Mouse (Mus musculus) hindbrain, embryonic 14.5 days (tissue): Measurements from ENCODE around the gene Celf1. TPM values are rescaled to one million over a fixed set of nuclear protein-coding genes. Genes with fewer than 3 reads are reported as not detected.
"Not testable (repeated sequence)": the region's sequence is repeated elsewhere in the genome, so short reads cannot be mapped to it uniquely, and the experiment has no call there.

ENCODE experiments used
- ATAC-seq: fragments of 200-750 bp; cut with Nextera tagmentation; 2 replicates; pipeline ENCODE4 v1.8.0; 2017; ENCODE audit warnings: moderate number of reproducible peaks, mild to moderate bottlenecking, moderate TSS enrichment, moderate library complexity; ENCODE audit not compliant: low FRiP score
- DNase-seq: peaks from one replicate; pipeline ENCODE4 v3.0.0-alpha.2; 2015; ENCODE audit warnings: low spot score
- H3K27ac ChIP-seq: fragments of 300-500 bp; sonication (generic); 2 replicates; pipeline ENCODE4 v1.5.1; 2014; ENCODE audit warnings: mild to moderate bottlenecking, moderate library complexity
- H3K27me3 ChIP-seq: fragments of 300-500 bp; sonication (generic); 2 replicates; pipeline ENCODE4 v1.6.1; 2014; ENCODE audit warnings: mild to moderate bottlenecking, low read length, mixed read lengths; ENCODE audit not compliant: control insufficient read depth, insufficient read depth
- H3K36me3 ChIP-seq: fragments of 300-500 bp; sonication (generic); replicated peaks from 2 replicates; pipeline ENCODE4 v1.6.1; 2014; ENCODE audit not compliant: control insufficient read depth, insufficient read depth
- H3K4me1 ChIP-seq: fragments of 300-500 bp; sonication (generic); replicated peaks from 2 replicates; pipeline ENCODE4 v1.6.1; 2014; ENCODE audit warnings: antibody characterized with exemption, low read length, mixed read lengths; ENCODE audit not compliant: control insufficient read depth, insufficient read depth
- H3K4me2 ChIP-seq: fragments of 300-500 bp; sonication (generic); replicated peaks from 2 replicates; pipeline ENCODE4 v1.6.1; 2014; ENCODE audit warnings: mild to moderate bottlenecking, moderate library complexity
- H3K4me3 ChIP-seq: fragments of 300-500 bp; sonication (generic); replicated peaks from 2 replicates; pipeline ENCODE4 v1.5.1; 2014; ENCODE audit warnings: mild to moderate bottlenecking, low read length
- H3K9ac ChIP-seq: fragments of 300-500 bp; sonication (generic); 2 replicates; pipeline ENCODE4 v1.6.1; 2014
- H3K9me3 ChIP-seq: fragments of 300-500 bp; sonication (generic); 2 replicates; pipeline ENCODE4 v1.6.1; 2016; ENCODE audit warnings: low read length; ENCODE audit not compliant: control insufficient read depth
- WGBS: fragments of 180-500 bp; shearing (Covaris S2); extraction: QIAGEN DNeasy Blood & Tissue Kit; methylation state at CpG from one replicate; pipeline ENCODE4 v1.1.7; 2014; 5-methylcytosine and 5-hydroxymethylcytosine counted together
- polyA plus RNA-seq: library from polyadenylated mRNA; unstranded; fragments of >200 nt; fragmentation: Nextera tagmentation; extraction: Ambion mirVana; gene quantifications from 2 replicates; pipeline ENCODE4 v1.2.1, GENCODE M21; 2014

The Celf1 gene
- polyA plus RNA-seq, 1 experiment from 2014 or later = 75.2 TPM

DNA sequence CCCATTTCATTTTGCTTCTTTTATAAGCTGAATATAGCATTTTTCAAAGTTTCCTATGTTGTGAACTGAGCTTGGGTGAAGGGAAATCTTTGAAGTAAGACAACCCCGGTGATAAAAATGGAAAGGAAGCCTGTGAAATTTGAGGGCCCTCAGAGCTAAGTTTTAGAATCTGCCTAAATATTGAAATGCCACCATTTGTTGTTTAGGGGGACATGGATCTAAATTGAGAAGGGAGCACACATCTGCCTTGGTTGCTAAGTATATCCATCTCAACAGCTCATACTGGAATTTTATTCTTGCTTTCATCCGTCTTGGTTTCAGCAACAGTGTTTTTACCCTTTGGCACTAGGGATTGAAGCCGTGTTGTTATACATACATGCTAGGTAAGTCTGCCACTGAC is 45.9 kb downstream of the Celf1 start:
- Histone ChIP-seq H3K4me1 (no peaks in the 10 kb centered on the region), H3K4me2 (no peak overlapping the region), H3K9me3 (no peaks in the 10 kb centered on the region), H3K36me3 (no peaks in the 10 kb centered on the region), H3K4me3 (no peak overlapping the region), H3K9ac (no peak overlapping the region), H3K27ac (no peak overlapping the region), H3K27me3 (no peaks in the 10 kb centered on the region)
- DNase-seq (no peak), ATAC-seq (no peak)
- WGBS = 90% methylated on average over 3 of the region's 3 CpGs

DNA sequence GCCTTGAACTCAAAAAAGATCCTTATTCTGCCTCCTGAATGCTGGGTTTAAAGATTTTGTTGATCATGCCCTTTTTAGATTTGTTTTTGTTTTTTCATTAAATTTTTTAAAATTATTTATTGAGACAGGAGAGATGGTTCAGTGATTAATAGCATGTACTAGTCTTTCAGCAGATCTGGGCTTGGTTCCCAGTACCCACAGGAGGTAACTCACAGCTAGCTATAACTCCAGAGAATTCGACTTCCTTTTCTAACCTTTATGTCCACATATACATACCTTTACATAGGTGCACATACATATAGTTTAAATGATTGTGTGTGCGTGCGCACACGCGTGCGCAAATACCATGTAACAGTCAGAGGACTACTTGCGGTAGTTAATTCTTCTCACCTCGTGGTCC is 68.4 kb downstream of the Celf1 start:
- Histone ChIP-seq H3K4me3 (no peak overlapping the region), H3K36me3 (peaks cover 92% of the 10 kb centered on the region), H3K9me3 (no peaks in the 10 kb centered on the region), H3K27me3 (no peaks in the 10 kb centered on the region), H3K4me2 (no peak overlapping the region), H3K9ac (no peak overlapping the region), H3K4me1 (no peaks in the 10 kb centered on the region), H3K27ac (no peak overlapping the region)
- ATAC-seq (no peak), DNase-seq (no peak)
- 97% methylated on average over 8 of the region's 8 CpGs for WGBS

DNA sequence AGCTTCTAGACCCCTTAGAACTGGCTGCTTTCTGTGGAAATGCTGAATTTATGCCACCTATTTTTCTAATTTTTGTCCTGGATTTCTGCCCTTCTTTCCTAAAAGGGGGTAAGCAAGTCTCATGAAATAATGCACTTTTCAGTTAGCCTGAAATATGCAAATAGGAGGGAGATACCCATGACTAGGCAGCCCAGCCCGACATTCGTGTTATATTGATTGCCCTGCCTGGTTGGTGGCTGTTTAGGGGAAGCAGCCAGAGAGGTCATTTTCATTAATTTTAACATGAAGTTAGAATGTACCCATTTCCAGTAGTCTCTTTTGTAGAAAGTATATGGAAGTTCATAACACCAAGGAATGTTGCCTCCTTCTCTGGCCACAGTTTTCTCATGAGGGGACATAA is 73.7 kb downstream of the Celf1 start:
- Histone ChIP-seq H3K27me3 (no peaks in the 10 kb centered on the region), H3K27ac (no peak overlapping the region), H3K36me3 (peaks cover 86% of the 10 kb centered on the region), H3K9me3 (no peaks in the 10 kb centered on the region), H3K4me2 (no peak overlapping the region), H3K4me3 (no peak overlapping the region), H3K9ac (no peak overlapping the region), H3K4me1 (no peaks in the 10 kb centered on the region)
- 91% methylated on average over 2 of the region's 2 CpGs for WGBS
- ATAC-seq = no peak
- no peak for DNase-seq

DNA sequence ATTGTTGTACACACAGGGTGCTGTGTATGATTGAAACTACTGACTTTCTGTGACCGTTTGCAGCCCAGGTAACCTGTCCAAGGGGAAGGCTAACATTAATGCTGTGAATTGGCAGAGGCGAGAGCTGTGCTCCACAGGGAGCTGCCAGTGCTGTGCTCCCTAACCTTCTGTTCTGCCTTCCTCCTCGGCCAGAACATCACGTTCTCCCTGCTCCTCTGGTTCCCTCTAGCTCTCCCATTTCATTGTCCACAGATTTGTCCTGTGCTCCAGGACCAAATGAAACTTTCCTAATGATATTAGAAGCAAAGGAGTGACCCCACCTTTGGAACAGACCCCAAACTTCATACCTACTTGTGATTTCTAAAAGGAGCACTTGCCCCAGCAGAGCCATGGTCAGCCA is 75.2 kb downstream of the Celf1 start:
- Histone ChIP-seq H3K9ac (no peak overlapping the region), H3K9me3 (no peaks in the 10 kb centered on the region), H3K4me1 (no peaks in the 10 kb centered on the region), H3K4me2 (no peak overlapping the region), H3K4me3 (no peak overlapping the region), H3K27me3 (no peaks in the 10 kb centered on the region), H3K27ac (no peak overlapping the region), H3K36me3 (peaks cover 78% of the 10 kb centered on the region)
- WGBS = 71% methylated on average over 4 of the region's 4 CpGs
- ATAC-seq (no peak), DNase-seq (no peak)

DNA sequence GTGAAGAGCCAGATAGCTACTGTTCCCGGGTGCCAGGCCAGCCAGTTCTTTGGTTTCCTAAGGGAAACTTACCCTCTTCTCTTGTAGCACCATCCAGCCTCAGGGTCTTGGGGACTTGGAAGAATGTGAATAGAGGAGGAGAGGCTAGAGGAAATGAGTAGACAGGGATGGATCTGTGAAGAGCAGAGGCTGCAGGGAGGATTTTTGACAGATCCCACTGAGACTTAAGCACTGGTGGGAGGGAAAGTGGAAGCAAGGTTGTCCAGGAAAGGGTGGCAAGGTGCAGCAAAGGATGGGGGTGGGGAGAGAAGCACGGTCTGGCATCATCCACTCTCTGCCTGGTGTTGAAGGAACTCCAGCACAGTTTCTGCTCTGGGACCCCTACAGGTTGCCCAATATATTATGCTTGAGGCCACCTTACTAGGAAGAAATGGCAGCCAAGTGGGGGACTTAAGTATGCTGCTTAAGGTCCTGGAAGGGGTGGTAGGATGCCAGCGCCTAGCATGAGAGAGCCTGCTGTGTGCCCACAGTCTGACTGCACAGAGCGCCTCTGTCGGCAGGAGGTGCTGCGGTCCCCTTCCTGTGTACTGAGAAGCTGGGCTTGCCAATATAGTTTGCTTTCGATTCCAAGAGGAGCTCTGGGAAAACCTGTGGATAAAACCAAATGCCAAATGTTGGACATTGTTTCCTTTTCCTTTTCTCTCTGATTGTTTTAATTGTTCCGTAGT is 78.0 kb downstream of the Celf1 start:
- Histone ChIP-seq H3K36me3 (peaks cover 54% of the 10 kb centered on the region), H3K4me1 (no peaks in the 10 kb centered on the region), H3K9me3 (no peaks in the 10 kb centered on the region), H3K27ac (no peak overlapping the region), H3K4me2 (no peak overlapping the region), H3K4me3 (no peak overlapping the region), H3K9ac (no peak overlapping the region), H3K27me3 (no peaks in the 10 kb centered on the region)
- 74% methylated on average over 8 of the region's 8 CpGs for WGBS
- no peak for DNase-seq
- ATAC-seq = no peak

DNA sequence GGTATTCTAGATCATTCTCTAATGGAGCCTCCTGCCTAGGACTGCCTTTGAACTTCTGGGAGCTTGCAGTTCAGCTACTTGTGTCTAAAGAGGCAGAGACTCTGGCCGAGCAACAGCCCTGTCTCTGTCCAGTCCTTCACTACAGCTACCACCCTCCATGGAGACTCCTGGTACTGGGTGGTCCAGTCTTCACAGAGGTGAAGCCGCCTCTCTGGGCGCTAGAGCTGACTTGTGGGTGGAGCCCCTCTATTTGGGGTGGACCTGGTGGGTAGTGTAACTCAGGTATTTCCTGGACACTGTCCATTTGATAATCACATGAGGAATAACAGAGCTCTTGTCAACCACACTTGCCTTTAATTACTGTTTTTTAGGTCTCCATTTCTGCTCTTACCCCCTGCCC is 79.7 kb downstream of the Celf1 start:
- Histone ChIP-seq H3K4me3 (no peak overlapping the region), H3K27me3 (no peaks in the 10 kb centered on the region), H3K27ac (no peak overlapping the region), H3K4me2 (no peak overlapping the region), H3K36me3 (peaks cover 37% of the 10 kb centered on the region), H3K9me3 (no peaks in the 10 kb centered on the region), H3K4me1 (no peaks in the 10 kb centered on the region), H3K9ac (no peak overlapping the region)
- no peak for ATAC-seq
- 97% methylated on average over 3 of the region's 3 CpGs for WGBS
- DNase-seq = no peak

DNA sequence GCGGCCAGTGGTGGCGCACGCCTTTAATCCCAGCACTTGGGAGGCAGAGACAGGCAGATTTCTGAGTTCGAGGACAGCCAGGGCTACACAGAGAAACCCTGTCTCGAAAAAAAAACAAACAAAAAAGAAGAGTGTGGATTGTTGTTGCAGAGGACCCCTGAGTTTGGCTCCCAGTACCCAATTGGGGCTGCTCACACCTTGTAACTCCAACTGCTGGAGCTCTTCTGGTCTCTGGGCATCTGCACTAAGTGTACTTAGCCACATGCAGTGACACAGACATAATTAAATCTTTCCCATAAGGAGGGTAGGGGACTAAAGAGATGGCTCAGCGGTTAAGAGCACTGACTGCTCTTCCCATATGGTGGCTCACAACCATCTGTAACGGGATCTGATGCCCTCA is 82.1 kb downstream of the Celf1 start:
- not testable (repeated sequence) for H3K4me2 ChIP-seq, ATAC-seq, H3K4me1 ChIP-seq, H3K27ac ChIP-seq, H3K27me3 ChIP-seq, H3K9me3 ChIP-seq, H3K9ac ChIP-seq, DNase-seq, H3K4me3 ChIP-seq
- WGBS = 96% methylated on average over 7 of the region's 7 CpGs
- peaks cover 15% of the 10 kb centered on the region for H3K36me3 ChIP-seq

DNA sequence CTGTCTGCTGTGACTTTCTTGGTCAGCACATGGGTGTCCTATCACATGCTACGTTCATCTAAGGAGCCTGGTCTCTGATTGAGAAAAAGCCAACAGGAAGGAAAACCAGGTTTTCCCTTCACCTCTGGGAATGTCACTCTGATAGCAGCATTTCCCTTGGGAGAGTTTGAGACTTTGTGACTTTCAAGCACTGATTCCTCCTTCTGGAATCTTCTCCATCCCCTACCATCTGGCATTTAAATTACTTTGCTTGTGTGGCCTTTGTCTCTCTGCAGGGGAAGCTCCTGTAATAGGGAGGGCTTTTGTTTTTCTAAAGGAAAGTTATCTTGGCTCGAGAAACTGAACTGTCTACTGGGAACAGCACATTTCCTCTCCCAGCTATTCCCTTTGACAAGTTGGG is 82.9 kb downstream of the Celf1 start:
- no peak for DNase-seq
- WGBS = 61% methylated on average over 2 of the region's 2 CpGs
- no peak overlapping the region for H3K4me3 ChIP-seq

DNA sequence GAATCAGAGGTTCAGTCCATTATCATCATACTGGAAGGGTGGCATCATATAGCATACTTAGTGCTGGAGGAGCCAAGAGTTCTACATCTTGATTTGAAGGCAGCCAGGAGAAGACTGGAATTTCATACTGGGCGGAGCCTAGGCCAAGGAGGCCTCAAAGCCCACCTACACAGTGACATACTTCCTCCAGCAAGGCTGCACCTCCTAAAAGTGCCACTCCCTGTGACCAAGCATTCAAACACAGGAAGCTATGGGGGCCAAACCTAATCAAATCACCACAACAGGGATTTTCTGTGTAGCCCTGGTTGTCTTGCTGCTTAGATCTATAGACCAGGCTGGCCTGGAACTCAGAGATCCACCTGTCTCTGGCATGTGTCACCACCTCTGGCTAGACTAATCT is 83.8 kb downstream of the Celf1 start:
- no peaks in the 10 kb centered on the region for H3K9me3 ChIP-seq
- H3K4me3 ChIP-seq = no peak overlapping the region
- no peak overlapping the region for H3K27ac ChIP-seq
- H3K4me1 ChIP-seq = no peaks in the 10 kb centered on the region
- no peak overlapping the region for H3K4me2 ChIP-seq
- H3K9ac ChIP-seq = no peak overlapping the region
- DNase-seq = no peak
- no peak for ATAC-seq
- no peaks in the 10 kb centered on the region for H3K27me3 ChIP-seq
- 96% methylated on average over 1 of the region's 1 CpGs for WGBS
- H3K36me3 ChIP-seq = peaks cover 10% of the 10 kb centered on the region

More for the DNA sequence above, 82.9 kb downstream of the Celf1 start:
- no peaks in the 10 kb centered on the region for H3K9me3 ChIP-seq
- no peak overlapping the region for H3K9ac ChIP-seq
- no peak for ATAC-seq
- no peak overlapping the region for H3K27ac ChIP-seq
- no peak overlapping the region for H3K4me2 ChIP-seq
- H3K36me3 ChIP-seq = peaks cover 14% of the 10 kb centered on the region
- no peaks in the 10 kb centered on the region for H3K4me1 ChIP-seq
- no peaks in the 10 kb centered on the region for H3K27me3 ChIP-seq

DNA sequence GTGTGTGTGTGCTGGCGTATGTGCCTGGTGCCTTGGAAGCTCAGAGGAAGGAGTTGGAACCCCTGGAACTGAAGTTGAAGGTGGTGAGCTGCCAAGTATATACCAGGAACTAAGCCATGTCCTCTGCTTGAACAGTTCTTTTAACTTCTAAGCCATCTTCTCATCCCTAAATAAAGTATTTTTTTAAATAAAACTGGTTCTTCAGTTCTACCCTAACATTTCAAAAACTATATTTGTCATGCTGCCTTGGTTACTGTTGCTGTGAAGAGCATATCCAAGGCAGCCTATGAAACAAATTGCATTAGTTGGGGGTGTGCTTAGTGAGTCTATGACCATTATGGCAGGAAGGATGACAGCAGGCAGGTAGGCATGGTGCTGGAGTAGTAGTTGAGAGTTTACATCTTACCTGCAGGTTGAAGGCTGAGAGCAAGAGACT is 84.9 kb downstream of the Celf1 start:
- Histone ChIP-seq H3K4me2 (no peak overlapping the region), H3K36me3 (peaks cover 6% of the 10 kb centered on the region), H3K4me1 (no peaks in the 10 kb centered on the region), H3K27ac (no peak overlapping the region), H3K9ac (no peak overlapping the region), H3K27me3 (no peaks in the 10 kb centered on the region), H3K4me3 (no peak overlapping the region), H3K9me3 (no peaks in the 10 kb centered on the region)
- ATAC-seq (no peak), DNase-seq (no peak)
- WGBS = 78% methylated on average over 1 of the region's 1 CpGs
